Mouse (Mus musculus): Measurements from ENCODE around the gene Gabrb1. TPM values are rescaled to one million over a fixed set of nuclear protein-coding genes. Genes with fewer than 3 reads are reported as not detected.

The Gabrb1 gene
- polyA plus RNA-seq, 1 experiment from 2014 or later, result 0.89 TPM

DNA sequence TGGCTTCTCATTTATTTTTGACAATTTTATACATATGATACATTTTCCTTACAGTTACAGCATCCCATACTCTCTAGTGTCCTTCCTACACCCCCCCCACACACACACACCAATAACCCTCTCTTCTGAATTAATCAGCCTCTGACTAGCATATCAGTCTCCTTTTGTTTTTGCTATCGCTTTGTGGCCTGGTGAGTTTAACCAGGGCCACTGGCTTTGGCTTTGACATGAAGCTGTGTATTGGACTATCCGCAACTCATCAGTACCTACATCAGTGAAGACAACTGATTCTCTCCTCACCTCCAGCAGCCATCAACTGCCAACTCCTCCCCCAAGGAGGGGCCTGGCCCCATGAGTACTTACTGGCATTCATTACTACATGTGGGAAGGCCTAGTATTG, 437.1 kb downstream of the Gabrb1 start:
- H3K4me2 ChIP-seq (ENCODE audit: low read length), result no peak overlapping the region
- H3K27me3 ChIP-seq (ENCODE audit: control insufficient read depth, insufficient read depth, low read length), result no peaks in the 10 kb centered on the region
- H3K9ac ChIP-seq (ENCODE audit: low read length), result no peak overlapping the region
- 42% methylated on average over 2 of the region's 2 CpGs for WGBS
- H3K4me1 ChIP-seq (ENCODE audit: control insufficient read depth in 2 of 2, insufficient read depth in 2 of 2, low read length in 2 of 2), result no peaks in the 10 kb centered on the region
- H3K27ac ChIP-seq (replicated peaks in 1 of 2; ENCODE audit: control insufficient read depth in 1 of 2, insufficient read depth in 1 of 2, low read depth in 2 of 2, low read length in 2 of 2), result no peak overlapping the region
- no peak overlapping the region for H3K4me3 ChIP-seq (ENCODE audit: control insufficient read depth in 1 of 2, insufficient read depth in 1 of 2, low read depth in 1 of 2, low read length in 2 of 2)
- no peak for ATAC-seq (ENCODE audit: insufficient number of reproducible peaks, insufficient read depth, low FRiP score, low read depth)
- H3K36me3 ChIP-seq (ENCODE audit: control insufficient read depth, insufficient read depth, low read length), result no peaks in the 10 kb centered on the region
- no peaks in the 10 kb centered on the region for H3K9me3 ChIP-seq (ENCODE audit: control insufficient read depth, low read length)

DNA sequence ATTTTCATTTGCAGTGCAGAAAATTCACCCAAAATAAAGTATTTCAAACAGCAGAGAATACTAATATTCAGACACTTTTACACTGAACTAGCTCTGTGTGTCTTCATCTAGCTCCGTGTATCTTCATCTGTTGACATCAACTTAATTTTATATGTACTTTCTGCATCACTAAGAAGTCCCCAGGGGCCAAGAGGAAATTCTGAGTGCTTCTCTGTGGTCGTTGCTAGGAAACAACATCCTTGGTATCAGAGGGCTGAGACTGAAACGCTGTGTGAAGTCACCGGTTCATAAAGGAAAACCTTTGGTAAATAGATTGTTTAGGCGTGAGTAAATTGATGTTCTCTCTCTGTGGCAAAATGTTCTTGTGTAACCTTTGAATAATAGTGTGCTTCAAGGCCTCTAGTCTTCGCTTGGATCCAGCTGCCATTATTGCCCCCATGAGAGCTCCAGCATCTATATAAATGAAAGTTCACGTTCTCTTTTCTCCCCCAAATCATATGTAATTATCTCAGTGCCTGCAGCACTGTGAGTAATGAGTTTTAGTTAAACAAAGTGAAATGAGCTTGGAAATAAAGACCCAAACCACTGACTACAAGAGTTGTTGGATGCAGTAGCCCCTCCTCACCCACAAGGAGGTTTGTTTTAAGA, 446.5 kb downstream of the Gabrb1 start:
- H3K4me2 ChIP-seq (ENCODE audit: low read length), result no peak overlapping the region
- H3K27me3 ChIP-seq (ENCODE audit: control insufficient read depth, insufficient read depth, low read length), result no peaks in the 10 kb centered on the region
- H3K9me3 ChIP-seq (ENCODE audit: control insufficient read depth, low read length), result no peaks in the 10 kb centered on the region
- no peaks in the 10 kb centered on the region for H3K36me3 ChIP-seq (ENCODE audit: control insufficient read depth, insufficient read depth, low read length)
- H3K9ac ChIP-seq (ENCODE audit: low read length), result no peak overlapping the region
- no peaks in the 10 kb centered on the region for H3K4me1 ChIP-seq (ENCODE audit: control insufficient read depth in 2 of 2, insufficient read depth in 2 of 2, low read length in 2 of 2)
- WGBS, result 76% methylated on average over 7 of the region's 7 CpGs
- ATAC-seq (ENCODE audit: insufficient number of reproducible peaks, insufficient read depth, low FRiP score, low read depth), result no peak
- no peak overlapping the region for H3K4me3 ChIP-seq (ENCODE audit: control insufficient read depth in 1 of 2, insufficient read depth in 1 of 2, low read depth in 1 of 2, low read length in 2 of 2)
- no peak overlapping the region for H3K27ac ChIP-seq (replicated peaks in 1 of 2; ENCODE audit: control insufficient read depth in 1 of 2, insufficient read depth in 1 of 2, low read depth in 2 of 2, low read length in 2 of 2)

DNA sequence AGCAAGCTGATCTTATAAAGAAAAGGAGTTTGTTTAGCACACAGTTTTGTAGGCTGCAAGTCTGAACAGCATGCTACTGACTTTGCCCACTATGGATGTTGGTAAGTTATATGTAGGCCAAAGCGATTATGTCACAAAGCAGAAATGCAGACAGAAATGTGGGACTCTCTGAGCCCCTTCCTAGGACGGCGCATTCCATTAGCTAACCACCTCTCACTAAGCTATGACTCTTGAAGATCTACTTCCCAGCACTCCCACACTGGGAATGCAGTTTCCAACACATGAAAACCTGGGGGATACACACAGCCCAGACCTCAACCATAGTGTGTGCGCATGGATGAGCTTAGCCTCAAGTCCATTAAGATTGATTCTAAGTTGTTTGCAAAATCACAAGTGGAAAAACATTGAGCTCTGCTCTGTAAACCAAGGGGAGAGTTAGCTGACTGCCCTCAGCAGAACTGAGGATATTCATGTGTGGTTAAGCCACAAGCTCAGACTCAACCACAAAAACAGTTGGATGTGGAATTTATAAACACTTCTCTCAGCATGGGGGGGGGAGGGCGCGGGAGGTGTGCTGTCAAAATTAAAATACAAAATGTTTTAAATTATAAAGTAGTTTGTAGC, 464.6 kb downstream of the Gabrb1 start:
- H3K36me3 ChIP-seq (ENCODE audit: control insufficient read depth, insufficient read depth, low read length), result no peaks in the 10 kb centered on the region
- 69% methylated on average over 6 of the region's 6 CpGs for WGBS
- H3K4me1 ChIP-seq (ENCODE audit: control insufficient read depth in 2 of 2, insufficient read depth in 2 of 2, low read length in 2 of 2), result no peaks in the 10 kb centered on the region
- H3K9ac ChIP-seq (ENCODE audit: low read length), result no peak overlapping the region
- H3K27me3 ChIP-seq (ENCODE audit: control insufficient read depth, insufficient read depth, low read length), result no peaks in the 10 kb centered on the region
- no peak overlapping the region for H3K4me2 ChIP-seq (ENCODE audit: low read length)
- no peak for ATAC-seq (ENCODE audit: insufficient number of reproducible peaks, insufficient read depth, low FRiP score, low read depth)
- H3K9me3 ChIP-seq (ENCODE audit: control insufficient read depth, low read length), result no peaks in the 10 kb centered on the region
- no peak overlapping the region for H3K4me3 ChIP-seq (ENCODE audit: control insufficient read depth in 1 of 2, insufficient read depth in 1 of 2, low read depth in 1 of 2, low read length in 2 of 2)
- no peak overlapping the region for H3K27ac ChIP-seq (replicated peaks in 1 of 2; ENCODE audit: control insufficient read depth in 1 of 2, insufficient read depth in 1 of 2, low read depth in 2 of 2, low read length in 2 of 2)

DNA sequence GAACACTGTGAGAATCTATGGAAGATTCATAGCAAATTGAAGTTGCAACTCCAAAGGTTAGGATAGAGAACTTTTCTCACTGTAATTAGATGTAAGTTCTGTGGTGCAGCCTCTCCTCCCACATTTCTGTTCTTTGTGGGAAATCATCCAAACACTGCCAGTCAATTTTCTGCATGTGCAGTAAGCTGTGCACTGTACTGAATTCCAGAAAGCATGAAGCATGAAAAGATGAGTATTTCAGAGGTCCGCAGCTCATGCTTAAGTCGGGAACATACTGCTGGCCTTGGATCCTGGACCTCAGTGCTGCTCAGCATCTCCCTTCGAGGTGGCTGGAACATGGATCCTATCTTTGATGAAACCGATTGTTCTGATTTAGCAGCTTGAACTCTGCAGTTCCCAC, 468.8 kb downstream of the Gabrb1 start:
- no peaks in the 10 kb centered on the region for H3K9me3 ChIP-seq (ENCODE audit: control insufficient read depth, low read length)
- H3K27ac ChIP-seq (replicated peaks in 1 of 2; ENCODE audit: control insufficient read depth in 1 of 2, insufficient read depth in 1 of 2, low read depth in 2 of 2, low read length in 2 of 2), result no peak overlapping the region
- no peaks in the 10 kb centered on the region for H3K36me3 ChIP-seq (ENCODE audit: control insufficient read depth, insufficient read depth, low read length)
- no peak overlapping the region for H3K4me2 ChIP-seq (ENCODE audit: low read length)
- H3K9ac ChIP-seq (ENCODE audit: low read length), result no peak overlapping the region
- H3K4me1 ChIP-seq (ENCODE audit: control insufficient read depth in 2 of 2, insufficient read depth in 2 of 2, low read length in 2 of 2), result no peaks in the 10 kb centered on the region
- H3K4me3 ChIP-seq (ENCODE audit: control insufficient read depth in 1 of 2, insufficient read depth in 1 of 2, low read depth in 1 of 2, low read length in 2 of 2), result no peak overlapping the region
- H3K27me3 ChIP-seq (ENCODE audit: control insufficient read depth, insufficient read depth, low read length), result no peaks in the 10 kb centered on the region
- ATAC-seq (ENCODE audit: insufficient number of reproducible peaks, insufficient read depth, low FRiP score, low read depth), result no peak
- WGBS, result 81% methylated on average over 4 of the region's 4 CpGs

DNA sequence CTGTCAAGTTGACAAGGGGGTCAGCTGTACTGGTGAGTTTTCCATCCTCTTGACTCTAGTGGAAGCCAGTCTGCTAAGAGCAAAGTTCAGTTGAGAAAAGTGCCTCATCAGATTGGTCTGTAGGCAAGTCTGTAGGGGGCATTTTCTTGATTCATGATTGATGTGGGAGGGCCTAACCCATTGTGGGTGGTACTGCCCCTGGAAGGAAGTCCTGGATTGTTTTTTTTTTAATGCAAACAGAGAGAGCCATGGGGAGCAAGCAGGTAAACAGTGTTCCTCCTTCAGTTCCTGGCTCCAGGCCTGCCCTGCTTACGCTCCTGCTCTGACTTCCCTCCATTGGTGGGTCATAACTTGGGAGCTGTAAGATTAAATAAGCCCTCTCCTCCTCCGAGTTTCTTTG, 476.0 kb downstream of the Gabrb1 start:
- Histone ChIP-seq H3K9ac (ENCODE audit: low read length) (no peak overlapping the region), H3K4me1 (ENCODE audit: control insufficient read depth in 2 of 2, insufficient read depth in 2 of 2, low read length in 2 of 2) (no peaks in the 10 kb centered on the region), H3K9me3 (ENCODE audit: control insufficient read depth, low read length) (no peaks in the 10 kb centered on the region), H3K4me2 (ENCODE audit: low read length) (no peak overlapping the region), H3K36me3 (ENCODE audit: control insufficient read depth, insufficient read depth, low read length) (no peaks in the 10 kb centered on the region), H3K27ac (replicated peaks in 1 of 2; ENCODE audit: control insufficient read depth in 1 of 2, insufficient read depth in 1 of 2, low read depth in 2 of 2, low read length in 2 of 2) (no peak overlapping the region), H3K27me3 (ENCODE audit: control insufficient read depth, insufficient read depth, low read length) (no peaks in the 10 kb centered on the region), H3K4me3 (ENCODE audit: control insufficient read depth in 1 of 2, insufficient read depth in 1 of 2, low read depth in 1 of 2, low read length in 2 of 2) (no peak overlapping the region)
- 79% methylated on average over 2 of the region's 2 CpGs for WGBS
- no peak for ATAC-seq (ENCODE audit: insufficient number of reproducible peaks, insufficient read depth, low FRiP score, low read depth)

DNA sequence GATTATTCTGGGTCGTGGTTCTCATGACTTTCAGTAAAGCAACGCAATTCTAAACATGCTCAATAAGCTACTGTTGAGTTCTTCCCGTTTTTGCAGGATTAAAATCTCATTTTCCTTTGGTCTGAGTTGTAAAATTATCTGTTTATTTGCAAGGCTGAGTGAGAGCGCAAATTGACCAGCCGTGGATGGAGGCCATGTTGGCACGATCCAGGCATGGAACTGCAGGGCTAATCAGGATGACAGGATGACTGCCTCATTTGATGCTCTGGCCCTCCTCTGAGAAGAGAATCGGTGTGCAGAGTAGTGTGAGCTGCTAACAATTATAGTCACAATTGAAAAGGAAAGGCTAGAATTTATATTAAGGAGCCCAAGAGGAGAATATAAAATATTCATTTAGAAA, 480.3 kb downstream of the Gabrb1 start:
- Histone ChIP-seq H3K27me3 (ENCODE audit: control insufficient read depth, insufficient read depth, low read length) (no peaks in the 10 kb centered on the region), H3K36me3 (ENCODE audit: control insufficient read depth, insufficient read depth, low read length) (no peaks in the 10 kb centered on the region), H3K27ac (replicated peaks in 1 of 2; ENCODE audit: control insufficient read depth in 1 of 2, insufficient read depth in 1 of 2, low read depth in 2 of 2, low read length in 2 of 2) (no peak overlapping the region), H3K4me2 (ENCODE audit: low read length) (no peak overlapping the region), H3K9ac (ENCODE audit: low read length) (no peak overlapping the region), H3K4me3 (ENCODE audit: control insufficient read depth in 1 of 2, insufficient read depth in 1 of 2, low read depth in 1 of 2, low read length in 2 of 2) (no peak overlapping the region), H3K9me3 (ENCODE audit: control insufficient read depth, low read length) (no peaks in the 10 kb centered on the region), H3K4me1 (ENCODE audit: control insufficient read depth in 2 of 2, insufficient read depth in 2 of 2, low read length in 2 of 2) (no peaks in the 10 kb centered on the region)
- ATAC-seq (ENCODE audit: insufficient number of reproducible peaks, insufficient read depth, low FRiP score, low read depth), result no peak
- 86% methylated on average over 7 of the region's 7 CpGs for WGBS

DNA sequence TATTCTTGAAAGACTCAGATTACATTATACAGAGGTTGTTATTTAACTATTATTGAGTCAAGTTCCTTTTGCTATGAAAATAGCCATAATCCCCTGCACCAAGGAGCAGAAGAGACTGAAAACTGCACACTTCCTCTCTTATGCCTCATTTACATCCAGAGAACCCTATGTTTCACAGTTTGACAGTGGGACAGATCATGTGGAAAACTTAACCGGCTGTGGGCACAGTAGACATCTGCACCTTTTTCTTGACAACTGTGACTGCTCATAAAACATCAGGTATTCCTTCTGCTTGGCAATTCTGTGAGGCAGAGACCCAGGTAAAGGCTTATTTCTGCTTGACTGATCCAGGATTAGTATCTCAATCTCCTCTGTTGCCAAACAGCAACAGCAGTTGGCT, 481.7 kb downstream of the Gabrb1 start:
- Histone ChIP-seq H3K27ac (replicated peaks in 1 of 2; ENCODE audit: control insufficient read depth in 1 of 2, insufficient read depth in 1 of 2, low read depth in 2 of 2, low read length in 2 of 2) (no peak overlapping the region), H3K4me1 (ENCODE audit: control insufficient read depth in 2 of 2, insufficient read depth in 2 of 2, low read length in 2 of 2) (no peaks in the 10 kb centered on the region), H3K4me2 (ENCODE audit: low read length) (no peak overlapping the region), H3K9me3 (ENCODE audit: control insufficient read depth, low read length) (no peaks in the 10 kb centered on the region), H3K9ac (ENCODE audit: low read length) (no peak overlapping the region), H3K36me3 (ENCODE audit: control insufficient read depth, insufficient read depth, low read length) (no peaks in the 10 kb centered on the region), H3K27me3 (ENCODE audit: control insufficient read depth, insufficient read depth, low read length) (no peaks in the 10 kb centered on the region), H3K4me3 (ENCODE audit: control insufficient read depth in 1 of 2, insufficient read depth in 1 of 2, low read depth in 1 of 2, low read length in 2 of 2) (no peak overlapping the region)
- ATAC-seq (ENCODE audit: insufficient number of reproducible peaks, insufficient read depth, low FRiP score, low read depth), result no peak
- 79% methylated on average over 1 of the region's 1 CpGs for WGBS

DNA sequence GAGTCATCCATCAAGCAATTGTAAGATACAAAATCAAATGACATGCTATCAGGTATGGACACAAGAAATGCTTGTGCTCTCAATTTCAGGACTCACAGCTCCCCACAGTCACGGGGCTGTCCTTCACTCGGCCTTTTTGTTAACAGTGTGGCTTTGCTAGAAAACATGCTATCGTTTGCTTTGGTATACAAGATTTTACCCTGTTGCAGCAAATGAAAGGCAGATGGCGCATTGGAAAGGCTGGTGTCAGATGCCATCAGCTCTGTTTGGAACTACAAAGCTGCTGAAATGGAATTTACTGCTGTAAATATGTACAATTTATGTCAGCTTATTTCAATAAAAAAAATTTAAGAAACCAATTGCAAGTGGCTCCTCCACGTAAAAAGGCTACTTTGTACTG, 490.8 kb downstream of the Gabrb1 start:
- no peak overlapping the region for H3K4me3 ChIP-seq (ENCODE audit: control insufficient read depth in 1 of 2, insufficient read depth in 1 of 2, low read depth in 1 of 2, low read length in 2 of 2)
- no peaks in the 10 kb centered on the region for H3K27me3 ChIP-seq (ENCODE audit: control insufficient read depth, insufficient read depth, low read length)
- no peaks in the 10 kb centered on the region for H3K36me3 ChIP-seq (ENCODE audit: control insufficient read depth, insufficient read depth, low read length)
- no peak overlapping the region for H3K9ac ChIP-seq (ENCODE audit: low read length)
- 76% methylated on average over 5 of the region's 5 CpGs for WGBS
- H3K9me3 ChIP-seq (ENCODE audit: control insufficient read depth, low read length), result no peaks in the 10 kb centered on the region
- H3K27ac ChIP-seq (replicated peaks in 1 of 2; ENCODE audit: control insufficient read depth in 1 of 2, insufficient read depth in 1 of 2, low read depth in 2 of 2, low read length in 2 of 2), result no peak overlapping the region
- no peak for ATAC-seq (ENCODE audit: insufficient number of reproducible peaks, insufficient read depth, low FRiP score, low read depth)
- H3K4me2 ChIP-seq (ENCODE audit: low read length), result no peak overlapping the region
- no peaks in the 10 kb centered on the region for H3K4me1 ChIP-seq (ENCODE audit: control insufficient read depth in 2 of 2, insufficient read depth in 2 of 2, low read length in 2 of 2)
